Mouse (Mus musculus) heart, postnatal 0 days (tissue): Measurements from ENCODE around the gene Il17f.

ENCODE experiments used
- CTCF ChIP-seq: IDR thresholded peaks from 2 replicates; pipeline ENCODE4 v1.5.1; 2016; ENCODE audit warnings: antibody characterized with exemption, control low read depth, low read depth
- EP300 ChIP-seq: IDR thresholded peaks from 2 replicates; pipeline ENCODE4 v1.6.1; 2016; ENCODE audit warnings: antibody characterized with exemption, low read depth

DNA sequence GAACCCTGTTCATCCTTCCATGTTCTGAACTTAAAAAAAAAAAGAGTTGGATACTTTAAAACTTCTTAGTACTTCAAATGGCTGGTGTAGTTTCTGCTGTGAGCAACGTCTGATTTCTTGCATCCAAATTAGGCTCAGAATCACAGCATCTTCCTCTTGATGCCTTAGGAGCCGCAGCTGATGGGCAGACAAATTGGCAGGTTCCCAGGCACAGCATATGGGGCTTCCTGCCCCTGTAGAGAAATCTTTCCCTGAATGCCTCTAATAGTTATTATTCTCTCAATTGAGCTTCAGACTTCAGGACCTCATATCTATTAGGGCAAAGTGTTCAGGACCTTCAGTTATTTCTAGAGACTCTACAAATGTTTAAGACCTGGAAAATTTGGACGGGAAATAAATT lies 49.5 kb upstream of the Il17f start:
- TF ChIP-seq CTCF: no peak
- no peak for TF ChIP-seq EP300
